Mouse (Mus musculus) thymus, adult 2 months (tissue): ENCODE results near the gene Olfr948. TPM values are rescaled to one million over a fixed set of nuclear protein-coding genes. Genes with fewer than 3 reads are reported as not detected.

Experiments used
- DNase-seq: peaks from one replicate; pipeline ENCODE4 v3.0.0; 2021
- H3K27ac ChIP-seq: fragments of 200-500 bp; 2 replicates; pipeline ENCODE4 v1.5.1; 2012; ENCODE audit warnings: low read length, control low read depth; ENCODE audit not compliant: control insufficient read depth, insufficient read depth
- H3K27me3 ChIP-seq: fragments of 200-500 bp; 2 replicates; pipeline ENCODE4 v1.6.1; 2012; ENCODE audit warnings: mild to moderate bottlenecking, low read length, moderate library complexity, mixed read lengths; ENCODE audit not compliant: control insufficient read depth, insufficient read depth
- H3K36me3 ChIP-seq: fragments of 200-500 bp; 2 replicates; pipeline ENCODE4 v1.6.1; 2012; ENCODE audit warnings: mild to moderate bottlenecking, low read length, moderate library complexity; ENCODE audit not compliant: control insufficient read depth, insufficient read depth
- H3K4me1 ChIP-seq: fragments of 200-500 bp; replicated peaks from 2 replicates; pipeline ENCODE4 v1.6.1; 2012; ENCODE audit warnings: low read length; ENCODE audit not compliant: control insufficient read depth, insufficient read depth
- H3K4me3 ChIP-seq: fragments of 200-500 bp; 2 replicates; pipeline ENCODE4 v1.5.1; 2012; ENCODE audit warnings: mild to moderate bottlenecking, low read length, control low read depth, moderate library complexity; ENCODE audit not compliant: control insufficient read depth, insufficient read depth
- CTCF ChIP-seq: fragments of 200-500 bp; IDR thresholded peaks from 2 replicates; pipeline ENCODE4 v1.5.1; 2012; ENCODE audit warnings: mild to moderate bottlenecking, control low read depth, low read length, moderate library complexity, borderline replicate concordance; ENCODE audit not compliant: control insufficient read depth, poor library complexity, insufficient read depth; ENCODE audit errors: extremely low read depth
- POLR2A ChIP-seq: fragments of 200-500 bp; IDR thresholded peaks from 2 replicates; pipeline ENCODE4 v1.6.1; 2012; ENCODE audit warnings: mild to moderate bottlenecking, low read length, control low read depth, moderate library complexity; ENCODE audit not compliant: control insufficient read depth, poor library complexity, insufficient read depth; ENCODE audit errors: extremely low read depth
- WGBS: fragments of 180-500 bp; shearing (Covaris S2); methylation state at CpG from one replicate; pipeline ENCODE4 v1.1.7; 2018; 5-methylcytosine and 5-hydroxymethylcytosine counted together
- polyA plus RNA-seq: library from polyadenylated mRNA; depleted of rRNA; stranded (reverse); fragments of >200 nt; gene quantifications from 2 replicates; pipeline ENCODE4 v1.2.3, GENCODE M21; 2012; rRNA removed

Gene Olfr948
- polyA plus RNA-seq, result not detected in 2 replicates

- H3K4me1 ChIP-seq, result no peaks in the 10 kb centered on the region
- TF ChIP-seq POLR2A, result no peak
- no peak for TF ChIP-seq CTCF
- no peak within 1 kb of the TSS for H3K27ac ChIP-seq
- H3K4me3 ChIP-seq, result no peak within 1 kb of the TSS
- H3K27me3 ChIP-seq, result no peaks in the 10 kb centered on the region
- DNase-seq, result no peak
- no peaks in the 10 kb centered on the region for H3K36me3 ChIP-seq
Measured at GRCm38 (mm10) chr9:39325945-39326344, at the start of gene Olfr948. Gene Olfr948, minus strand, starts transcription at chr9:39326045.

- TF ChIP-seq CTCF, result no peak
- TF ChIP-seq POLR2A, result no peak
- H3K4me3 ChIP-seq, result no peak overlapping the region
- no peaks in the 10 kb centered on the region for H3K36me3 ChIP-seq
- no peak for DNase-seq
- no peaks in the 10 kb centered on the region for H3K27me3 ChIP-seq
- no peaks in the 10 kb centered on the region for H3K4me1 ChIP-seq
- H3K27ac ChIP-seq, result no peak overlapping the region
- WGBS, result 84% methylated on average over 2 of the region's 2 CpGs
Measured at GRCm38 (mm10) chr9:39287136-39287535, 38.7 kb downstream of the Olfr948 start.

- no peak for DNase-seq
- 90% methylated on average over 3 of the region's 3 CpGs for WGBS
- Histone ChIP-seq H3K27me3 (no peaks in the 10 kb centered on the region), H3K36me3 (no peaks in the 10 kb centered on the region), H3K4me3 (no peak within 1 kb of the TSS), H3K27ac (no peak within 1 kb of the TSS), H3K4me1 (no peaks in the 10 kb centered on the region)
- TF ChIP-seq CTCF (no peak), POLR2A (no peak)
Measured at GRCm38 (mm10) chr9:39276718-39277117, 49.1 kb downstream of the Olfr948 start, which contains the start of gene Olfr945. Gene Olfr945, minus strand, starts transcription at chr9:39276818.

Other genes with a start within 250 kb of the Olfr948 start
- gene Olfr938, start 247.2 kb downstream of the Olfr948 start, polyA plus RNA-seq, result not detected in 2 replicates
- gene Olfr27, start 197.9 kb downstream of the Olfr948 start, polyA plus RNA-seq, result not detected in 2 replicates
- gene Olfr943, start 159.7 kb downstream of the Olfr948 start, polyA plus RNA-seq, result not detected in 2 replicates
- not detected in 2 replicates for gene Olfr944, start 124.1 kb downstream of the Olfr948 start, polyA plus RNA-seq
- not detected in 2 replicates for gene Olfr1537, start 76.1 kb downstream of the Olfr948 start, polyA plus RNA-seq
- not detected in 2 replicates for gene Olfr945, start 49.2 kb downstream of the Olfr948 start, polyA plus RNA-seq
- not detected in 2 replicates for gene Olfr951, start 61.4 kb upstream of the Olfr948 start, polyA plus RNA-seq
- not detected in 2 replicates for gene Olfr952, start 101.1 kb upstream of the Olfr948 start, polyA plus RNA-seq
- not detected in 2 replicates for gene Olfr954, start 130.7 kb upstream of the Olfr948 start, polyA plus RNA-seq
- not detected in 2 replicates for gene Olfr955, start 145.9 kb upstream of the Olfr948 start, polyA plus RNA-seq
- not detected in 2 replicates for gene Olfr44, start 167.9 kb upstream of the Olfr948 start, polyA plus RNA-seq
- gene Olfr957, start 189.8 kb upstream of the Olfr948 start, polyA plus RNA-seq, result not detected in 2 replicates
- not detected in 2 replicates for gene Olfr958, start 228.0 kb upstream of the Olfr948 start, polyA plus RNA-seq
- not detected in 2 replicates for gene Olfr959, start 249.5 kb upstream of the Olfr948 start, polyA plus RNA-seq